Mouse (Mus musculus) stomach, embryonic 15.5 days (tissue): ENCODE data around the gene Limk2. TPM values are rescaled to one million over a fixed set of nuclear protein-coding genes. Genes with fewer than 3 reads are reported as not detected.

Source experiments
- ATAC-seq: fragments of 200-750 bp; cut with Nextera tagmentation; 2 replicates; pipeline ENCODE4 v1.8.0; 2017; ENCODE audit warnings: low read depth, moderate number of reproducible peaks, moderate TSS enrichment; ENCODE audit not compliant: insufficient read depth, low FRiP score
- H3K27ac ChIP-seq: fragments of 300-500 bp; sonication (generic); 2 replicates; pipeline ENCODE4 v1.5.1; 2015; ENCODE audit warnings: mild to moderate bottlenecking, inconsistent platforms
- H3K27me3 ChIP-seq: fragments of 300-500 bp; sonication (generic); replicated peaks from 2 replicates; pipeline ENCODE4 v1.6.1; 2015; ENCODE audit warnings: inconsistent platforms
- H3K36me3 ChIP-seq: fragments of 300-500 bp; sonication (generic); 2 replicates; pipeline ENCODE4 v1.6.1; 2015; ENCODE audit warnings: inconsistent platforms
- H3K4me1 ChIP-seq: fragments of 300-500 bp; sonication (generic); 2 replicates; pipeline ENCODE4 v1.6.1; 2015; ENCODE audit warnings: inconsistent platforms
- H3K4me2 ChIP-seq: fragments of 300-500 bp; sonication (generic); 2 replicates; pipeline ENCODE4 v1.6.1; 2015; ENCODE audit warnings: mild to moderate bottlenecking, inconsistent platforms
- H3K4me3 ChIP-seq: fragments of 300-500 bp; sonication (generic); replicated peaks from 2 replicates; pipeline ENCODE4 v1.5.1; 2015; ENCODE audit warnings: inconsistent platforms
- H3K9ac ChIP-seq: fragments of 300-500 bp; sonication (generic); 2 replicates; pipeline ENCODE4 v1.6.1; 2015; ENCODE audit warnings: inconsistent platforms
- H3K9me3 ChIP-seq: fragments of 300-500 bp; sonication (generic); 2 replicates; pipeline ENCODE4 v1.6.1; 2016; ENCODE audit warnings: inconsistent platforms
- WGBS: fragments of 180-500 bp; shearing (Covaris S2); methylation state at CpG from one replicate; pipeline ENCODE4 v1.1.7; 2015; 5-methylcytosine and 5-hydroxymethylcytosine counted together
- polyA plus RNA-seq: library from polyadenylated mRNA; unstranded; fragments of >200 nt; fragmentation: Nextera tagmentation; extraction: Ambion mirVana; gene quantifications from 2 replicates; pipeline ENCODE4 v1.2.1, GENCODE M21; 2015

Limk2 gene
- polyA plus RNA-seq, 1 experiment from 2014 or later, result 75.9 TPM

GRCm38 (mm10) chr11:3330566-3330965 lies 78.4 kb downstream of the Limk2 start:
- ATAC-seq, result 0 out of 2 replicates have a peak, but pooled peaks have one; percentile 11
- Histone ChIP-seq H3K4me1 (peaks cover 20% of the 10 kb centered on the region), H3K27ac (peak overlapping the region; percentile 74), H3K27me3 (no peaks in the 10 kb centered on the region; the same call in 1 of the 2 replicates), H3K4me3 (peak overlapping the region; percentile 51), H3K4me2 (peak overlapping the region; percentile 97), H3K36me3 (no peaks in the 10 kb centered on the region), H3K9me3 (no peaks in the 10 kb centered on the region), H3K9ac (peak overlapping the region; percentile 10; the same call in 1 of the 2 replicates)
- WGBS, result 0% methylated on average over 9 of the region's 9 CpGs

- no peaks in the 10 kb centered on the region for H3K36me3 ChIP-seq
- peak within 1 kb of the TSS; percentile 97 for H3K4me2 ChIP-seq
- peaks cover 14% of the 10 kb centered on the region for H3K4me1 ChIP-seq
- ATAC-seq, result no peak
- no peaks in the 10 kb centered on the region; the same call in 1 of the 2 replicates for H3K27me3 ChIP-seq
- H3K9ac ChIP-seq, result peak within 1 kb of the TSS; percentile 10; the same call in 1 of the 2 replicates
- H3K9me3 ChIP-seq, result no peaks in the 10 kb centered on the region
- H3K4me3 ChIP-seq, result peak within 1 kb of the TSS; percentile 51
- H3K27ac ChIP-seq, result peak within 1 kb of the TSS; percentile 74
Observed at GRCm38 (mm10) chr11:3329891-3330451, 79.0 kb downstream of the Limk2 start, which contains the start of gene Pik3ip1. TSS of gene Pik3ip1 (plus strand) at chr11:3330401.

- no peaks in the 10 kb centered on the region for H3K9me3 ChIP-seq
- H3K9ac ChIP-seq, result no peak overlapping the region
- 74% methylated on average over 11 of the region's 11 CpGs for WGBS
- no peak overlapping the region for H3K27ac ChIP-seq
- H3K4me3 ChIP-seq, result no peak overlapping the region
- H3K4me2 ChIP-seq, result no peak overlapping the region
- H3K36me3 ChIP-seq, result no peaks in the 10 kb centered on the region
- H3K27me3 ChIP-seq, result no peaks in the 10 kb centered on the region; the same call in 1 of the 2 replicates
- peaks cover 11% of the 10 kb centered on the region for H3K4me1 ChIP-seq
- no peak for ATAC-seq
Observed at GRCm38 (mm10) chr11:3328806-3329775, 79.9 kb downstream of the Limk2 start.

GRCm38 (mm10) chr11:3328271-3328670 lies 80.7 kb downstream of the Limk2 start:
- ATAC-seq, result no peak
- Histone ChIP-seq H3K27ac (no peak overlapping the region), H3K9me3 (no peaks in the 10 kb centered on the region), H3K27me3 (no peaks in the 10 kb centered on the region; the same call in 1 of the 2 replicates), H3K9ac (no peak overlapping the region), H3K36me3 (no peaks in the 10 kb centered on the region), H3K4me1 (peaks cover 11% of the 10 kb centered on the region), H3K4me3 (no peak overlapping the region), H3K4me2 (no peak overlapping the region)
- WGBS, result 73% methylated on average over 5 of the region's 5 CpGs

GRCm38 (mm10) chr11:3318286-3318685 lies 90.7 kb downstream of the Limk2 start:
- H3K4me3 ChIP-seq, result no peak overlapping the region
- no peak overlapping the region for H3K27ac ChIP-seq
- ATAC-seq, result no peak
- no peak overlapping the region for H3K9ac ChIP-seq
- no peak overlapping the region for H3K4me2 ChIP-seq
- no peaks in the 10 kb centered on the region for H3K9me3 ChIP-seq
- 81% methylated on average over 3 of the region's 3 CpGs for WGBS
- no peaks in the 10 kb centered on the region for H3K36me3 ChIP-seq
- H3K4me1 ChIP-seq, result no peaks in the 10 kb centered on the region
- no peaks in the 10 kb centered on the region for H3K27me3 ChIP-seq

- 22% methylated on average over 2 of the region's 2 CpGs for WGBS
- Histone ChIP-seq H3K9ac (no peak overlapping the region), H3K4me1 (no peaks in the 10 kb centered on the region), H3K27me3 (no peaks in the 10 kb centered on the region), H3K27ac (no peak overlapping the region), H3K9me3 (no peaks in the 10 kb centered on the region), H3K4me3 (no peak overlapping the region), H3K4me2 (no peak overlapping the region), H3K36me3 (peaks cover 16% of the 10 kb centered on the region; the same call in 1 of the 2 replicates)
- ATAC-seq, result peak; percentile 65
Observed at GRCm38 (mm10) chr11:3314148-3314547, 94.8 kb downstream of the Limk2 start.

- WGBS, result 84% methylated on average over 1 of the region's 1 CpGs
- no peaks in the 10 kb centered on the region for H3K27me3 ChIP-seq
- no peak overlapping the region for H3K4me2 ChIP-seq
- no peak overlapping the region for H3K4me3 ChIP-seq
- no peaks in the 10 kb centered on the region for H3K9me3 ChIP-seq
- no peak overlapping the region for H3K9ac ChIP-seq
- no peak for ATAC-seq
- peaks cover 23% of the 10 kb centered on the region; the same call in 1 of the 2 replicates for H3K36me3 ChIP-seq
- H3K27ac ChIP-seq, result no peak overlapping the region
- H3K4me1 ChIP-seq, result no peaks in the 10 kb centered on the region
Observed at GRCm38 (mm10) chr11:3313294-3313693, 95.7 kb downstream of the Limk2 start.

- H3K9ac ChIP-seq, result no peak overlapping the region
- peaks cover 37% of the 10 kb centered on the region for H3K36me3 ChIP-seq
Observed at GRCm38 (mm10) chr11:3311586-3312347, 97.2 kb downstream of the Limk2 start.

GRCm38 (mm10) chr11:3310789-3311585 lies 98.0 kb downstream of the Limk2 start:
- H3K36me3 ChIP-seq, result peaks cover 45% of the 10 kb centered on the region
- no peaks in the 10 kb centered on the region for H3K9me3 ChIP-seq
- H3K9ac ChIP-seq, result no peak overlapping the region
- no peaks in the 10 kb centered on the region for H3K4me1 ChIP-seq
- no peaks in the 10 kb centered on the region for H3K27me3 ChIP-seq
- H3K27ac ChIP-seq, result no peak overlapping the region
- H3K4me3 ChIP-seq, result no peak overlapping the region
- H3K4me2 ChIP-seq, result no peak overlapping the region
- no peak for ATAC-seq
- WGBS, result 83% methylated on average over 10 of the region's 10 CpGs

More at GRCm38 (mm10) chr11:3311586-3312347, 97.2 kb downstream of the Limk2 start:
- Histone ChIP-seq H3K4me2 (no peak overlapping the region), H3K27me3 (no peaks in the 10 kb centered on the region), H3K27ac (no peak overlapping the region), H3K4me3 (no peak overlapping the region), H3K9me3 (no peaks in the 10 kb centered on the region), H3K4me1 (no peaks in the 10 kb centered on the region)
- no peak for ATAC-seq
- WGBS, result 75% methylated on average over 10 of the region's 10 CpGs

- Histone ChIP-seq H3K27me3 (no peaks in the 10 kb centered on the region), H3K36me3 (peaks cover 55% of the 10 kb centered on the region), H3K9ac (no peak overlapping the region), H3K4me3 (no peak overlapping the region), H3K9me3 (no peaks in the 10 kb centered on the region), H3K4me2 (no peak overlapping the region), H3K4me1 (no peaks in the 10 kb centered on the region), H3K27ac (no peak overlapping the region)
- ATAC-seq, result no peak
- 92% methylated on average over 4 of the region's 4 CpGs for WGBS
Observed at GRCm38 (mm10) chr11:3309884-3310283, 99.1 kb downstream of the Limk2 start.

- Histone ChIP-seq H3K27ac (no peak overlapping the region), H3K27me3 (no peaks in the 10 kb centered on the region), H3K9me3 (no peaks in the 10 kb centered on the region), H3K36me3 (peaks cover 64% of the 10 kb centered on the region), H3K4me2 (no peak overlapping the region), H3K4me1 (no peaks in the 10 kb centered on the region), H3K4me3 (no peak overlapping the region), H3K9ac (no peak overlapping the region)
- 93% methylated on average over 3 of the region's 3 CpGs for WGBS
- no peak for ATAC-seq
Observed at GRCm38 (mm10) chr11:3307875-3308274, 101.1 kb downstream of the Limk2 start.
